Mouse (Mus musculus): Measurements from ENCODE around the gene Zfp644. TPM values are rescaled to one million over a fixed set of nuclear protein-coding genes. Genes with fewer than 3 reads are reported as not detected.

Zfp644 gene
- polyA plus RNA-seq, 1 experiment, result 53.7 TPM

DNA sequence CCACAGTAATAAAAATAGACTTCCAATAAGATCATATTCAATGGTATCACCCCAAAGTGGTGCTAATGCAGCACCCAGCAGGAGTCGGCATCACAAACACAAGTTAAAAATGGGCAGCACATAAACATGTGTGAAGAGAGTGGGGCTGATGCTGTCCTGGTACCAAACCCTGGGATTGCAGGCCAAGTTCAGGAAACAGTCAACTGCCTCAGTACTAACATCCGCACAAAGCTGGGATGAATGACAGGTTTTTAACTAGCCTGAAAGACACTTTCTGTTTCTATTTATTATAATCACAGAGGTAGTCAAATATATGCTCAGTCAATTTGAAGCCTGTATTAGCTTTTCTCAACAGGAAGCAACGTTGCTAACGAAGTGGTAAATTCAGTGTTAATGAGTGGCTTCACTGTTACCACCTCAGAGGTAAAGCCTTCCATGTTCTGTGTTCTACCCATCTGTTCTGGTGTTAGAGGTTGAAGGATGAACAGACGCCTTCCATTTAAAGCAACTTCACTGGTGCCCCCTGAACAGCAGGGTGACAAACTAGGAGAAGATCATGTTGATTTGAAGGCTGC lies 56.8 kb downstream of the Zfp644 start:
- H3K4me3 ChIP-seq (ENCODE audit: insufficient read depth, low read length), result no peak overlapping the region
- H3K27ac ChIP-seq (ENCODE audit: insufficient read depth, low read length), result no peak overlapping the region
- H3K4me1 ChIP-seq (ENCODE audit: control insufficient read depth, insufficient read depth, low read length), result no peaks in the 10 kb centered on the region
- TF ChIP-seq CTCF (IDR thresholded peaks at IDR 0.05; ENCODE audit: borderline replicate concordance, insufficient read depth, low read length) (no peak), POLR2A (IDR thresholded peaks at IDR 0.05; ENCODE audit: low read depth, low read length) (no peak)

DNA sequence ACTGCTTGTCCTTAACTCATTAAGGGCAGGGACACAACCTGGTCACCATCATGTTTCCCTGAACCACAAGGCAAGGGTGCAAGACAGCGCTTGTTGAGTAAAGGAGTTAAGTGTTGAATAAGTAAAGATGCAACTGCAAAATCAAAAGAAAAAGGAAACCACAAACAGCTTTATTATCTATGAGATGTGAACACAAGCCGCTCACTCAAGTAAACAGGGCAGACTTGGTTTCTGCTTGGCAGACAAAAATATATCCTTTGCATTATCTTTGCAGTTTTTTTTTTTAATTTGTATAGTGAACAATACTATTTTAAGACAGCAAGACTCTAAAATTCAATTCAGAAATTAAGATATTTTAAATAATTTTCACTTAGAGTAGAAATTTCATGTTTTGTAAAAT lies 57.5 kb downstream of the Zfp644 start:
- H3K4me1 ChIP-seq (ENCODE audit: control insufficient read depth, insufficient read depth, low read length), result no peaks in the 10 kb centered on the region
- no peak overlapping the region for H3K4me3 ChIP-seq (ENCODE audit: insufficient read depth, low read length)
- H3K27ac ChIP-seq (ENCODE audit: insufficient read depth, low read length), result no peak overlapping the region
- TF ChIP-seq POLR2A (IDR thresholded peaks at IDR 0.05; ENCODE audit: low read depth, low read length) (no peak), CTCF (IDR thresholded peaks at IDR 0.05; ENCODE audit: borderline replicate concordance, insufficient read depth, low read length) (no peak)

DNA sequence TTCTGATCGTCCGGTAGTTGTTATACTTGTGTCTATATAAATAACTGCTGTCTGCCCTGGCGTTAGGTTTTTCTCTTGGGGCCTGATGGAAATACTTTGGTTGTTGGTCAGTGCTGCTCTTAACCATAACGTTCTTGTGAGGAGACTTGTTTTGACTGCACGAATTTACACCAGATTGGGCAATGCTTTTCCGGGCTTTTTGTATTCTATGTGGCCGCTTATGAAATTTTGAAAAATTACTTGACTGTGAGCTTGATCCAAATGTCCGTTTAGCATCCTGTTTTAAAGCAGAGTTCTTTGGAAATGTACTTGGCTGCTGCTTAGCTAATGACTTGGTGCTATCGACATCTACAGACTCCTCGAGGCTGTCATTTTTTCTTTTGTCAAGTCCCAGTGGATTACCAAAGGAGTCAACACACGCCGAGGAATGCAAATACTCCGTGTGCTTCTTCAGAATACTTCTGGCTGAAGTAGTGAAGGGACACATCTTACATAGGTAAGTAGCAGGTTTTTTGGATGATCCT lies 60.6 kb downstream of the Zfp644 start:
- H3K4me3 ChIP-seq (ENCODE audit: insufficient read depth, low read length), result no peak overlapping the region
- no peak overlapping the region for H3K27ac ChIP-seq (ENCODE audit: insufficient read depth, low read length)
- H3K4me1 ChIP-seq (ENCODE audit: control insufficient read depth, insufficient read depth, low read length), result no peaks in the 10 kb centered on the region
- no peak for TF ChIP-seq CTCF (IDR thresholded peaks at IDR 0.05; ENCODE audit: borderline replicate concordance, insufficient read depth, low read length)
- TF ChIP-seq POLR2A (IDR thresholded peaks at IDR 0.05; ENCODE audit: low read depth, low read length), result no peak

DNA sequence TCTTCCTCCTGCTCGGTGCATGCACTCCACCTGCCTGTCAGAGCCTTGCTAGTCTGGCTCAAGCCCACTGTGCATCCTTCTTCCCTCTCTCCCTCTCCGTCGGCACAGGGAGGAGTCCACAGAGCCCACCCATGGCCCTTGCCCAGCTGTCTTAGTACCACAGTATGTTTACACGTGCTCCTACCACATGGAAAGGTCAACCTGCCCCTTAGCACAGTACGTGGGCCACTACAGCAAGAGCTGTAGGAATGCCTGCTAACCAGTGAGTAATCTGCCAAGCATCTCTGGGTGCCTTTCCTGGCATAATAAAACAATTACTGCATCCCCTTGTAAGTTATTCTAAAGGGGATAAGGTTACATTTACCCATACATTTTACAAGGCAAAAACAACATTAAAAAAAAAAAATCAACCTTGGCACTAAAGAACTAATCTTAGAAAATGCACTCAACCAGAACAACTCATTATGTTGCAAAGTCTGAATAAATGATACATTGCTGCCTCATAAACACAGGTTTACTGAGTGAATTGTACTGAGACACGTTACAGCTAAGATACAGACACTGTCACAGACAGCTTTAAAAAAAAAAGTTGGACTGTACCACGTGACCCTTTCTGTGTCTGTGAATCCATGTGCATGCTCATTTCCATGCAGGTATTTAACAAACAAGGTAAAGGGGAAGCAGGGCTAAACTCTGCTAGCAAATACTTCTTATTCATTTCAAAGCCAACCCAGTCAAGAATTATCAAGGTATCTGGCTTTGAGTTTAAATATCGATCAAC lies 68.5 kb downstream of the Zfp644 start:
- peaks cover 13% of the 10 kb centered on the region for H3K4me1 ChIP-seq (ENCODE audit: control insufficient read depth, insufficient read depth, low read length)
- no peak overlapping the region for H3K27ac ChIP-seq (ENCODE audit: insufficient read depth, low read length)
- H3K4me3 ChIP-seq (ENCODE audit: insufficient read depth, low read length), result no peak overlapping the region
- TF ChIP-seq POLR2A (IDR thresholded peaks at IDR 0.05; ENCODE audit: low read depth, low read length) (no peak), CTCF (IDR thresholded peaks at IDR 0.05; ENCODE audit: borderline replicate concordance, insufficient read depth, low read length) (no peak)

DNA sequence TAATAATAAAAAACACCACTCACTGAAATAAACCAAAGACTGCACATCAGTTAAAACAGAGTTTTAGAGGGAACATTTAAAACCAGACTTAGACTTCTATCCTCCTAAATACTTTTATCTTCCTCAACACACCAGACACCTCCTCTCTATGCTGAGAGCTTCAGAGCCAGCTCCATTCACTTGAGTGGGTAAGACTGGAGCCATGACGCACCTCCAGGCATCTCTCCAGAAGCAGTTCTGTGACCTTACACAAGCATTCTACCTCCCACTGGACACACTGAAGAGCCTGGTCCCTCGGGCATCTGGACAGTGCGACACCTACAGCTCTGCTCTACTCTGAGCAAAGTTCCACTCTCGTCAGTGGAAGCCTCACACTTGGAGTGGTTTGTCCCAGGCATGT lies 73.8 kb downstream of the Zfp644 start:
- Histone ChIP-seq H3K4me3 (ENCODE audit: insufficient read depth, low read length) (no peak overlapping the region), H3K27ac (ENCODE audit: insufficient read depth, low read length) (no peak overlapping the region), H3K4me1 (ENCODE audit: control insufficient read depth, insufficient read depth, low read length) (peaks cover 12% of the 10 kb centered on the region)
- TF ChIP-seq POLR2A (IDR thresholded peaks at IDR 0.05; ENCODE audit: low read depth, low read length) (no peak), CTCF (IDR thresholded peaks at IDR 0.05; ENCODE audit: borderline replicate concordance, insufficient read depth, low read length) (no peak)

DNA sequence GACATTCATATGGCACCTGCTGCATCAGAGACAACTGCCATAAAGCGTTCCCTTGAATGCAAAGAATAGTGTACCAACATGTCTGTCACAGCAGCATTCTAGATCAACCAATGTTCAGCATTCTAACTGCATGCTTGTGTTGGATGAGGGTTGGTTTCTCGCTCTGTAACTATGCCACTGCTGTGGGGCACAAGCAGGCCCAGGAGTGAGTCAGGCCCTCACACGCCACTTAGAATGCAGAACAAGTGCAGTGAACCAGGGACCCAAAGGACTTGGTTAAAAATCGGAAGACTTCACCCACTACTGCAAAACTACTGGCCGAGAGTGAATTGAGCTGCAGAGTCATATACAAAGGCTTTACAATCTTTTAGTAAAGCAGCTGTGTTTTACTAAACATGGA lies 74.9 kb downstream of the Zfp644 start:
- no peak overlapping the region for H3K27ac ChIP-seq (ENCODE audit: insufficient read depth, low read length)
- H3K4me1 ChIP-seq (ENCODE audit: control insufficient read depth, insufficient read depth, low read length), result peaks cover 8% of the 10 kb centered on the region; the same call in 1 of the 2 replicates
- no peak for TF ChIP-seq POLR2A (IDR thresholded peaks at IDR 0.05; ENCODE audit: low read depth, low read length)
- TF ChIP-seq CTCF (IDR thresholded peaks at IDR 0.05; ENCODE audit: borderline replicate concordance, insufficient read depth, low read length), result no peak
- H3K4me3 ChIP-seq (ENCODE audit: insufficient read depth, low read length), result no peak overlapping the region

DNA sequence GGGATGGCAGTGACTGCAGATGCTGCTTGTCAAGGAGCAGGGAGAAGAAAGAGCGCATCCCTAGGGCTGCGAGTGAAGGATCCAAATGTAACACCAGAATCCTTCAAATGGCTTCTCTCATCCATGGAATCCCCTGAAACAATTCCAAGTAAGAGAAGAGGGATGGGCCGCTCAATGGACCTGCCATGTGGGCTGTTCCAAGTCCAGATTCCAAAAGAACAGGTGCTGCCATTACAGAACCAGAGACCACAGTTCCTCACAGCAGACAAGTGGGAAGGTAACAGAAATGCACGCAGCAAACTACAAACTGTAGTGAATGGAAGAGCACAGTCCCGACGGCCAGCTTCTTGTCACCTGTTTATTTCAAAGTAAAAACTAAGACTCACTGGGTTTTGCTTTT lies 76.6 kb downstream of the Zfp644 start:
- TF ChIP-seq CTCF (IDR thresholded peaks at IDR 0.05; ENCODE audit: borderline replicate concordance, insufficient read depth, low read length), result no peak
- Histone ChIP-seq H3K4me3 (ENCODE audit: insufficient read depth, low read length) (no peak overlapping the region), H3K4me1 (ENCODE audit: control insufficient read depth, insufficient read depth, low read length) (peaks cover 8% of the 10 kb centered on the region; the same call in 1 of the 2 replicates), H3K27ac (ENCODE audit: insufficient read depth, low read length) (no peak overlapping the region)

DNA sequence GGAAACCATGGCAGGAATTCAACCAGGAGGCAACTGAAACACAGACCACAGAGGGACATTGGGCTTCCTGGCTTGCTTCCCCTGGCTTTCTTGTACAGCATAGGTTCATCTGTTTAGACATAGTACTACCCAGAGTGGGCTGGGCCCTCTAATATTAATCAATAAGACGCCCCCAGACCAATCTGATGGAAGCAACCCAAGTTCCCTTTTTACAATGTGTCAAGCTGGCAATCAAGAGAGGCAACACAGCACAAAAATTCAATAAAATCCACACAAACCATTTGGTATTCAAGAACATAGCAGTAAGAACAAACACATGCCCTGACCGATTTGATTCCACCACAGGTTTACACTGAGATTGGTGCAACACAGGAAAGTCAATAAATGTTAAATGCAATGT lies 82.1 kb downstream of the Zfp644 start:
- Histone ChIP-seq H3K27ac (ENCODE audit: insufficient read depth, low read length) (no peak overlapping the region), H3K4me1 (ENCODE audit: control insufficient read depth, insufficient read depth, low read length) (no peaks in the 10 kb centered on the region), H3K4me3 (ENCODE audit: insufficient read depth, low read length) (no peak overlapping the region)
- TF ChIP-seq POLR2A (IDR thresholded peaks at IDR 0.05; ENCODE audit: low read depth, low read length) (no peak), CTCF (IDR thresholded peaks at IDR 0.05; ENCODE audit: borderline replicate concordance, insufficient read depth, low read length) (no peak)

DNA sequence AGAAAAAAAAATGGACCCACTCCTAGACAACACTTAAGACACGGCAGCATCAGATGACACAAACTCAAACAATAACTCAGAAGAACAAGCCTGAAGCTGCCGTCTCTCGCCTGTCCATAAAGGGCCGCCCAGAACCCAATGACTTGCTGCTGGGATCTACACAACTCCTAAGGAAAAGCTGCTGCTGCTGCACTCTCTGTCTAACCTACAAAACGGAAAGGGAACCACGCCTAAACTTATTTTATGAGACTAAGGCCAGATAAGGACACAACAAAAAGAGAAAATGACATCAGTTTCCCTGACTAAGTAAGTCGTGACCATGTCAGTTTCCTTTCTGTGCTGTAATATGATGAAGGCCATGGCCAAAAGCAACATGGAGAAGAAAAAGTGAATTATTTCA lies 82.5 kb downstream of the Zfp644 start:
- H3K4me3 ChIP-seq (ENCODE audit: insufficient read depth, low read length), result no peak overlapping the region
- H3K27ac ChIP-seq (ENCODE audit: insufficient read depth, low read length), result no peak overlapping the region
- no peaks in the 10 kb centered on the region for H3K4me1 ChIP-seq (ENCODE audit: control insufficient read depth, insufficient read depth, low read length)
- TF ChIP-seq CTCF (IDR thresholded peaks at IDR 0.05; ENCODE audit: borderline replicate concordance, insufficient read depth, low read length) (no peak), POLR2A (IDR thresholded peaks at IDR 0.05; ENCODE audit: low read depth, low read length) (no peak)

DNA sequence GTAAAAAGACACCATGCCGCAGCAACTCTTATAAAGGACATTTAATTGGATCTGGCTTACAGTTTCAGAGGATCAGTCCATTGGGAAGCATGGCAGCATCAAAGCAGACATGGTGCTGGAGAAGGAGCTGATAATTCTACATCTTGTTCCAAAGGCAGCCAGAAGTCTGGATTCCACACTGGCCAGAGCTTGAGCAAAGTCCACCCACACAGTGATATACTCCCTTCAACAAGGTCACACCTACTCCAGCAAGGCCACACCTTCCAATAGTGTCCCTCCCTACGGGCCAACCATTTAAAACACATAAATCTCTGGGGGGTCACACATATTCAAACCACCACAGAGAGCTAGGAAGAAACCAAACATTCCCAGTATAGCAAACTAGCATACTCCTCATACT lies 84.9 kb downstream of the Zfp644 start:
- TF ChIP-seq CTCF (IDR thresholded peaks at IDR 0.05; ENCODE audit: borderline replicate concordance, insufficient read depth, low read length) (no peak), POLR2A (IDR thresholded peaks at IDR 0.05; ENCODE audit: low read depth, low read length) (no peak)

More for the DNA sequence above, 84.9 kb downstream of the Zfp644 start:
- Histone ChIP-seq H3K4me1 (ENCODE audit: control insufficient read depth, insufficient read depth, low read length) (no peaks in the 10 kb centered on the region), H3K4me3 (ENCODE audit: insufficient read depth, low read length) (no peak overlapping the region), H3K27ac (ENCODE audit: insufficient read depth, low read length) (no peak overlapping the region)

Data from embryonic fibroblast, embryonic 13.5 days (primary cell).